In the genomic region with DNA sequence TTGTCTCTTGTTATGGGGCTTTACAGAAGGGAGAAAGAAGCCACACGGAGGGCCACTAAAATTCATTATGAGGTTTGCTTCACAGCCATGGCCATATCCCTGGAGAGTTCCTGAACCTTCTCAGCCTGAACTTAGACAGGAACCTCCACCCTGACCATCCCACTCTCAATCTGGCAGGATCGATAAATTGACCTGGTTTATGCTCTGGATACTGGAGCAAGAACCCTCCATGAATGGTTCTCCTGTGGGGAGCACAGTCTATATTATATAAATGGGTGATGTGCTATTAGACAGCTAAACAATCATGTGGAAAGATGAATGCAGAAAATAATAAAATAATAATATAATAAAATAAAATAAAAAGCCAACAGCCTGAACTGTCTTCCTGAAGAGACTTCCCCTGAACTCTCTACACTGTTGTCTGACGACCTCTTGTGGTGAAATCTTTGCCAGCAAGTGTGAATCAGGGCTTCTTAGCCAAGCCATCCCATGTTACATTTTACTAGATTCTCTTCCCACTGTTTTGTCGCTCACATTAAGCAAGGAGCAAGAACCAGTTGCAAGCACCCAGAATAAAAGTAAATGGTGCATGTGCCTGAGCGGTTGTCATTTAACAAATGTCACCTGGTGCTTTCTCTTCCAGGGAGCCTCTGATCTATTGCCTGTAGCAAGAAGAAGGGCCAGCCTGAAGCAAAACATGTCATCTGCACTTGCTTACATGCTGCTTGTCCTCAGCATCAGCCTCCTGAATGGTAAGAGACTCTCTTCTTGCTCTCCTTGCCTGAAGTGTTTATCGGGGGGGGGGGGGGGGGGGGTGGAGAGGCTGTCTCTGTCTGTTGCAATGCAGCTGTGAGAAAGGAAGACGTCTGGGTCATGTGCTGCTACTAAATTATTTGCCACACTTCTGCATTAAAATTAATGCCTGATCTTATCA, we compare ENCODE assay signal across 8 mouse cellular contexts. TPM values are rescaled to one million over a fixed set of nuclear protein-coding genes. Genes with fewer than 3 reads are reported as not detected.
A peak's percentile ranks its signal among the peaks of the same experiment; 100 is the strongest.
DNase-seq lines count a peak whose midpoint lies in the region; ATAC-seq lines count a peak whose summit lies in the region.

No protein-coding gene starts in this region.

- H3K4me2 ChIP-seq in hindbrain, embryonic 15.5 days, result no peak overlapping the region

- ATAC-seq in hindbrain, embryonic 15.5 days (ENCODE audit: low FRiP score, low read depth), result peak; percentile 84

- no peaks in the 10 kb centered on the region for H3K4me1 ChIP-seq in hindbrain, embryonic 15.5 days (replicated peaks)

- no peak overlapping the region for H3K4me3 ChIP-seq in hindbrain, embryonic 15.5 days

- no peaks in the 10 kb centered on the region for H3K27me3 ChIP-seq in hindbrain, embryonic 15.5 days

- H3K9me3 ChIP-seq in hindbrain, embryonic 15.5 days, result no peaks in the 10 kb centered on the region

- 53% methylated on average over 6 of the region's 7 CpGs for WGBS in hindbrain, embryonic 15.5 days

- no peak overlapping the region for H3K9ac ChIP-seq in hindbrain, embryonic 15.5 days

- no peak overlapping the region for H3K27ac ChIP-seq in hindbrain, embryonic 15.5 days (replicated peaks)

- H3K36me3 ChIP-seq in hindbrain, embryonic 15.5 days, result no peaks in the 10 kb centered on the region

- peak; percentile 56 for DNase-seq in gastrocnemius, adult 18-20 months (ENCODE audit: low spot score)
- DNase-seq in gastrocnemius, postnatal 25 days, result no peak
- DNase-seq in ZHBTc4 (ENCODE audit: low read depth, low spot score), result peak; percentile 48
- DNase-seq in embryo, embryonic 9.5 days (ENCODE audit: extremely low spot score), result peak; percentile 27
- DNase-seq in left cerebral cortex, adult 18-20 months (ENCODE audit: low spot score in 2 of 2), result peak; percentile 66 to 71
- peak; percentile 16 for DNase-seq in neural tube, embryonic 10.5 days (ENCODE audit: extremely low spot score, low spot score)
- DNase-seq in thymus, postnatal 0 days (ENCODE audit: low spot score), result peak; percentile 41

RNA-seq across cellular contexts. Expression of a gene that starts 11.4 kb away (rescaled TPM):
- not detected for total RNA-seq in gastrocnemius, adult 18-20 months (2021)
- not detected for total RNA-seq in gastrocnemius, postnatal 25 days (2021)
- not detected in 2 replicates for polyA plus RNA-seq in hindbrain, embryonic 15.5 days (2015; fragmentation: Nextera tagmentation; extraction: Ambion mirVana)
- not detected for total RNA-seq in left cerebral cortex, adult 18-20 months (2021)
- not detected in 2 replicates for polyA plus RNA-seq in thymus, postnatal 0 days (2015; fragmentation: Nextera tagmentation; extraction: Ambion mirVana)

RNA-seq across cellular contexts. Expression of a gene that starts 44.5 kb away (rescaled TPM):
- total RNA-seq in gastrocnemius, adult 18-20 months (2021), result not detected
- total RNA-seq in gastrocnemius, postnatal 25 days (2021), result not detected
- polyA plus RNA-seq in hindbrain, embryonic 15.5 days (2015; fragmentation: Nextera tagmentation; extraction: Ambion mirVana), result not detected in 2 replicates
- not detected for total RNA-seq in left cerebral cortex, adult 18-20 months (2021)
- not detected in 2 replicates for polyA plus RNA-seq in thymus, postnatal 0 days (2015; fragmentation: Nextera tagmentation; extraction: Ambion mirVana)
